Mouse (Mus musculus) stomach, embryonic 15.5 days (tissue): ENCODE data around the gene Pcid2. TPM values are rescaled to one million over a fixed set of nuclear protein-coding genes. Genes with fewer than 3 reads are reported as not detected.

Experiments
- ATAC-seq: fragments of 200-750 bp; cut with Nextera tagmentation; 2 replicates; pipeline ENCODE4 v1.8.0; 2017; ENCODE audit warnings: low read depth, moderate number of reproducible peaks, moderate TSS enrichment; ENCODE audit not compliant: insufficient read depth, low FRiP score
- H3K27ac ChIP-seq: fragments of 300-500 bp; sonication (generic); 2 replicates; pipeline ENCODE4 v1.5.1; 2015; ENCODE audit warnings: mild to moderate bottlenecking, inconsistent platforms
- H3K27me3 ChIP-seq: fragments of 300-500 bp; sonication (generic); replicated peaks from 2 replicates; pipeline ENCODE4 v1.6.1; 2015; ENCODE audit warnings: inconsistent platforms
- H3K36me3 ChIP-seq: fragments of 300-500 bp; sonication (generic); 2 replicates; pipeline ENCODE4 v1.6.1; 2015; ENCODE audit warnings: inconsistent platforms
- H3K4me1 ChIP-seq: fragments of 300-500 bp; sonication (generic); 2 replicates; pipeline ENCODE4 v1.6.1; 2015; ENCODE audit warnings: inconsistent platforms
- H3K4me2 ChIP-seq: fragments of 300-500 bp; sonication (generic); 2 replicates; pipeline ENCODE4 v1.6.1; 2015; ENCODE audit warnings: mild to moderate bottlenecking, inconsistent platforms
- H3K4me3 ChIP-seq: fragments of 300-500 bp; sonication (generic); replicated peaks from 2 replicates; pipeline ENCODE4 v1.5.1; 2015; ENCODE audit warnings: inconsistent platforms
- H3K9ac ChIP-seq: fragments of 300-500 bp; sonication (generic); 2 replicates; pipeline ENCODE4 v1.6.1; 2015; ENCODE audit warnings: inconsistent platforms
- H3K9me3 ChIP-seq: fragments of 300-500 bp; sonication (generic); 2 replicates; pipeline ENCODE4 v1.6.1; 2016; ENCODE audit warnings: inconsistent platforms
- WGBS: fragments of 180-500 bp; shearing (Covaris S2); methylation state at CpG from one replicate; pipeline ENCODE4 v1.1.7; 2015; 5-methylcytosine and 5-hydroxymethylcytosine counted together
- microRNA-seq: library from miRNA; unstranded; fragments of <30 nt; microRNA quantifications from one replicate; pipeline ENCODE4, GENCODE M21; 2016
- polyA plus RNA-seq: library from polyadenylated mRNA; unstranded; fragments of >200 nt; fragmentation: Nextera tagmentation; extraction: Ambion mirVana; gene quantifications from 2 replicates; pipeline ENCODE4 v1.2.1, GENCODE M21; 2015

Pcid2 gene
- polyA plus RNA-seq, 1 experiment from 2014 or later, result 33.7 TPM

DNA sequence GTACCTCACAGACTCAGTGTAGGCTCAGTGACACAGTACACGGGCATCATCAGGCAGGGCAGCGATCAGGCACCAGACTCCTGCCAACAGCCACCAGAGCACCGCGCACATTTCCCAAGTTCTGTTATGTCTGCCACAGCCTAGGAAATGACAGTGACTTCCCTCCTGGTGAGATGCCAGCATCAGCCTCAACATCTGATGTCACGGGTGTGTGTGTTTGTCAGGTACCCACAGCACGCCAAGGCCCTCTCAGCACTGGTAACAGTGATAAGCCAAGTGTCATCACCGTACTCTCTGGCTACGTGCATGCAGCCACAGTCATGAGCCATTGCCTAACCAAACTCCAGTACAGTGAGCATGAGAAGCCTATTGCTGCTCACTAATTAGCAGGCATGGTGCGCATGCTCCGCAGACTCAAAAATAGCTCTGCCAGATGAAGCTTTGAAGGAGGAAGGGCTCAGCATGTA, 68.9 kb downstream of the Pcid2 start:
- Histone ChIP-seq H3K4me2 (no peak overlapping the region), H3K27me3 (no peaks in the 10 kb centered on the region), H3K4me3 (no peak overlapping the region), H3K9me3 (no peaks in the 10 kb centered on the region), H3K4me1 (no peaks in the 10 kb centered on the region; the same call in 1 of the 2 replicates), H3K9ac (no peak overlapping the region), H3K27ac (no peak overlapping the region), H3K36me3 (no peaks in the 10 kb centered on the region)
- 88% methylated on average over 10 of the region's 10 CpGs for WGBS
- no peak for ATAC-seq

DNA sequence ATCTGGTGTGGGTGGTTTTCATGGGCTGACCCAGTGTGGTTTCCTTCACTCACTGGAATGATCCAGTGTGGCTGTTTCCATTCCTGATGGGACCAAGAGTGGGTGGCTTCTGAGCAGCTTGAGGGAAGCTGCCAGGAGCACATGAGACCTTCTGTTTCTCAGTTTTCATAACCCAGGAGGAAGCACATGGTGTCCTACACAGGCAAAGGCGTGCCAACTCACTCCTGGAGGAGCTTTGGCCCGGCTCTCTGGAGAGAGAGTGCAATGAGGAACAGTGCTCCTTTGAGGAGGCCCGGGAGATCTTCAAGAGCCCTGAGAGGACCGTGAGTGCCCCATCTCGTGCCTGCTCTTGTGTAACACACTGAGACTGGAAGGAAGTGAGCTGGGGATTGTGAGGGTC, 76.8 kb downstream of the Pcid2 start:
- Histone ChIP-seq H3K27me3 (no peaks in the 10 kb centered on the region), H3K9ac (no peak overlapping the region), H3K9me3 (no peaks in the 10 kb centered on the region), H3K4me2 (no peak overlapping the region), H3K36me3 (no peaks in the 10 kb centered on the region), H3K4me3 (no peak overlapping the region), H3K4me1 (0 out of 2 replicates have a peak, but pooled peaks cover 2% of the 10 kb centered on the region), H3K27ac (no peak overlapping the region)
- 73% methylated on average over 5 of the region's 5 CpGs for WGBS
- ATAC-seq, result no peak

DNA sequence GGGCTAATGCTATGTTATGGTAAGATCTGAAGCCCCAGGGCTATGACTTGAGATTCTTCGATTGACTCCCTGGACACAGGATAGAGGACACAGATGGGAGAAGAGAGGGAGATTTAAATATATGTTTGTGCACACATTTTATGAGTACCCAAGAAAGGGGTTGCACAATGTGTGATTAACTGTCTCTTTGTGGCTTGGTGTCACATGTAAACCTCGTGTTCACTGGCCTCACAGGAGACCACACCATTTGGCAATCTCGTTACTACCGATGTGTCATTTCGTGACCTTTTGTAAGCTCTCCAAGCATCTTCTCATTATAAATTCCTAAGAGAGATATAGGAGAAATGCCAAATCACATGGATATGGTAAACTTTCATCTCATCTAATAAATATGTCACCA, 77.6 kb downstream of the Pcid2 start:
- Histone ChIP-seq H3K36me3 (no peaks in the 10 kb centered on the region), H3K4me1 (0 out of 2 replicates have a peak, but pooled peaks cover 2% of the 10 kb centered on the region), H3K27me3 (no peaks in the 10 kb centered on the region), H3K4me2 (no peak overlapping the region), H3K9ac (no peak overlapping the region), H3K4me3 (no peak overlapping the region), H3K27ac (no peak overlapping the region), H3K9me3 (no peaks in the 10 kb centered on the region)
- no peak for ATAC-seq
- 79% methylated on average over 5 of the region's 5 CpGs for WGBS

Small RNA genes within 50 kb of the gene (microRNA-seq; reads per million reads assigned to microRNA genes)
- not detected for gene Mir7065

Other genes starting within 250 kb of the Pcid2 start
- 14.3 and 18.4 TPM in 2 replicates for gene Mcf2l, start 231.7 kb downstream of the Pcid2 start, polyA plus RNA-seq
- gene F7, start 79.4 kb downstream of the Pcid2 start, polyA plus RNA-seq, result 0.61 and 0.99 TPM in 2 replicates
- gene F10, start 68.2 kb downstream of the Pcid2 start, polyA plus RNA-seq, result 8.9 and 15.3 TPM in 2 replicates
- gene Proz, start 44.5 kb downstream of the Pcid2 start, polyA plus RNA-seq, result 2.9 and 3.4 TPM in 2 replicates
- gene Cul4a, start 162 bp upstream of the Pcid2 start, polyA plus RNA-seq, result 91.8 and 94.5 TPM in 2 replicates
- 295 and 327 TPM in 2 replicates for gene Lamp1, start 53.7 kb upstream of the Pcid2 start, polyA plus RNA-seq
- 24.6 and 25.4 TPM in 2 replicates for gene Grtp1, start 95.2 kb upstream of the Pcid2 start, polyA plus RNA-seq
- 0.62 and 0.88 TPM in 2 replicates for gene Adprhl1, start 148.7 kb upstream of the Pcid2 start, polyA plus RNA-seq
- gene Dcun1d2, start 182.7 kb upstream of the Pcid2 start, polyA plus RNA-seq, result 19.2 and 20.3 TPM in 2 replicates
- 33.1 and 36.0 TPM in 2 replicates for gene Tmco3, start 182.7 kb upstream of the Pcid2 start, polyA plus RNA-seq
- 156 and 173 TPM in 2 replicates for gene Tfdp1, start 233.3 kb upstream of the Pcid2 start, polyA plus RNA-seq